Mouse (Mus musculus): ENCODE results near the gene Zcchc7. TPM values are rescaled to one million over a fixed set of nuclear protein-coding genes. Genes with fewer than 3 reads are reported as not detected.
"Not testable (repeated sequence)": the region's sequence is repeated elsewhere in the genome, so short reads cannot be mapped to it uniquely, and the experiment has no call there.

Zcchc7 gene
- polyA plus RNA-seq, 1 experiment: 43.4 TPM

- no peak overlapping the region for H3K4me3 ChIP-seq (replicated peaks; ENCODE audit: control insufficient read depth, low read depth, low read length)
- TF ChIP-seq POLR2A (IDR thresholded peaks at IDR 0.05; ENCODE audit: borderline replicate concordance, control insufficient read depth, low read depth, low read length): no peak
- no peak for TF ChIP-seq CTCF (IDR thresholded peaks at IDR 0.05; ENCODE audit: control insufficient read depth, insufficient read depth, low read length)
- H3K4me1 ChIP-seq (ENCODE audit: control insufficient read depth, insufficient read depth, low read length): no peaks in the 10 kb centered on the region
- WGBS: 76% methylated on average over 3 of the region's 3 CpGs
- H3K27ac ChIP-seq (ENCODE audit: control insufficient read depth, insufficient read depth, low read depth, low read length, poor library complexity): no peak overlapping the region
Observed at GRCm38 (mm10) chr4:44717676-44718075, 38.0 kb upstream of the Zcchc7 start.

- 85% methylated on average over 8 of the region's 8 CpGs for whole genome bisulfite sequencing
- no peak overlapping the region for H3K4me3 ChIP-seq (replicated peaks; ENCODE audit: control insufficient read depth, low read depth, low read length)
Observed at GRCm38 (mm10) chr4:44720046-44720445, 35.6 kb upstream of the Zcchc7 start.

GRCm38 (mm10) chr4:44721237-44721636, 34.4 kb upstream of the Zcchc7 start:
- Histone ChIP-seq H3K27ac (ENCODE audit: control insufficient read depth, insufficient read depth, low read depth, low read length, poor library complexity) (no peak overlapping the region), H3K4me3 (replicated peaks; ENCODE audit: control insufficient read depth, low read depth, low read length) (no peak overlapping the region), H3K4me1 (ENCODE audit: control insufficient read depth, insufficient read depth, low read length) (no peaks in the 10 kb centered on the region)
- TF ChIP-seq POLR2A (IDR thresholded peaks at IDR 0.05; ENCODE audit: borderline replicate concordance, control insufficient read depth, low read depth, low read length): no peak
- TF ChIP-seq CTCF (IDR thresholded peaks at IDR 0.05; ENCODE audit: control insufficient read depth, insufficient read depth, low read length): no peak
- 67% methylated on average over 4 of the region's 4 CpGs for WGBS

More at GRCm38 (mm10) chr4:44720046-44720445, 35.6 kb upstream of the Zcchc7 start:
- Histone ChIP-seq H3K4me1 (ENCODE audit: control insufficient read depth, insufficient read depth, low read length) (no peaks in the 10 kb centered on the region), H3K27ac (ENCODE audit: control insufficient read depth, insufficient read depth, low read depth, low read length, poor library complexity) (no peak overlapping the region)
- TF ChIP-seq POLR2A (IDR thresholded peaks at IDR 0.05; ENCODE audit: borderline replicate concordance, control insufficient read depth, low read depth, low read length) (no peak), CTCF (IDR thresholded peaks at IDR 0.05; ENCODE audit: control insufficient read depth, insufficient read depth, low read length) (no peak)

DNA sequence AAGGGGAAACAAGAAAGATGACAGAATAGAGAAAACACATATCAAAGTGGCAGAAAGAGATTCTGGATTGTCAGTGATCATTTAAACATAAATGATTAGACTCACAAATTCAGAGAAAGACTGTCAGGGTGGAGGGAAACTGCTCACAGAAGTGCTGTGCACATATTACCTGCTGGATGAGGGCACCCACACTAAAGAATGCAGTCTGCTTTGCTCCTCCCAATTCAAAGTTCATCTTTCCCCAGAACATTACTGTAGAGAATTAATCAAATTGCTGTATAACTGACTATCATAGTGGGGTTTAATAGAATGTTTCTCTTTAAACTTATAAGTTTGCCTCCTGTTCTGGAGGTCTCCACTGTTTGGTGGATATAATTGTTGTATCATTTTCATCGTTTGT, 15.2 kb upstream of the Zcchc7 start:
- Histone ChIP-seq H3K4me3 (replicated peaks; ENCODE audit: control insufficient read depth, low read depth, low read length) (no peak overlapping the region), H3K4me1 (ENCODE audit: control insufficient read depth, insufficient read depth, low read length) (no peaks in the 10 kb centered on the region), H3K27ac (ENCODE audit: control insufficient read depth, insufficient read depth, low read depth, low read length, poor library complexity) (no peak overlapping the region)
- no peak for TF ChIP-seq POLR2A (IDR thresholded peaks at IDR 0.05; ENCODE audit: borderline replicate concordance, control insufficient read depth, low read depth, low read length)
- WGBS: 70% methylated on average over 1 of the region's 1 CpGs

DNA sequence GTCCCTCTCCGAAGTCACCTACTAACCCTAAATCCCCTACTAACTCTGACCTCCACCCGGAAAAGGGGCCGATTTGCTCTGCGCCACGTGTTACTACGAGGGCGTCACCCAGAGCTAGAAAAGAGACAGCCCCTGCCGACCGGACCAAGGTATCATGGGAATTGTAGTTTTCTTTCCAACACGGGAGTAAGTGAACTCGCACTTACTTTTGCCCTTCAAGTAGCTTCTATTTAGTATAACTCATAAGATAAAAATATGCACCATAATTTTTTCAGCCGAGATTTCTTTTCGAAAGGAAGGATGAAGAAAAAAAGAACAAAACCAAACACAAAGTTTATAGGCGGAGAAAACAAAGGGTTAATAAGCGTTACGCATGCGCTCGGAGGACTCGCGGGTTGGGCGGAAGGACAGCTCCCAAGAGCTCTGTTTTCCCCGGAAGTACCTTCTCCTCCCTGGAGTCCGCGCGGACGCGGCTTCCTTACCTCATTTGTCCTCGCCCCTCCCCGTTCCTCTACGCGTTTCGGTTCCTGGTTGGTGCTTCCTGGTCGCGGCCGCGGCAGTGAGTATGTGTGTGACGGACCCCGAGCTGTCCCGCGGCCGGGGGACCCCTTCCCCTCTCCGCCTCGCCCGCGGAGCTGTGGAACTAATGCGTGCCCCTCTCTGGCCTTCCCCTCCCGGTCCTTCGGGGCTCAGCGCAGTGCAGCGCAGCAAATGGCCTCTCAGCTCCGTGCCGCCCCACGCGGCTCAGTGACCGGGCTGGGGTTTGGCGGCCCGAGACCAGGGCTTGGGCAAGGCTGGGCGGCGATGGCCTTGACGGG, 666 bp downstream of the Zcchc7 start:
- Histone ChIP-seq H3K4me3 (replicated peaks; ENCODE audit: control insufficient read depth, low read depth, low read length) (peak overlapping the region; percentile 97), H3K4me1 (ENCODE audit: control insufficient read depth, insufficient read depth, low read length) (no peaks in the 10 kb centered on the region), H3K27ac (ENCODE audit: control insufficient read depth, insufficient read depth, low read depth, low read length, poor library complexity) (peak overlapping the region; percentile 98)
- under 1% methylated on average over 60 of the region's 60 CpGs for WGBS
- TF ChIP-seq CTCF (IDR thresholded peaks at IDR 0.05; ENCODE audit: control insufficient read depth, insufficient read depth, low read length) (peak; percentile 18; the same call in 1 of the 2 replicates), POLR2A (IDR thresholded peaks at IDR 0.05; ENCODE audit: borderline replicate concordance, control insufficient read depth, low read depth, low read length) (peak; percentile 97)

DNA sequence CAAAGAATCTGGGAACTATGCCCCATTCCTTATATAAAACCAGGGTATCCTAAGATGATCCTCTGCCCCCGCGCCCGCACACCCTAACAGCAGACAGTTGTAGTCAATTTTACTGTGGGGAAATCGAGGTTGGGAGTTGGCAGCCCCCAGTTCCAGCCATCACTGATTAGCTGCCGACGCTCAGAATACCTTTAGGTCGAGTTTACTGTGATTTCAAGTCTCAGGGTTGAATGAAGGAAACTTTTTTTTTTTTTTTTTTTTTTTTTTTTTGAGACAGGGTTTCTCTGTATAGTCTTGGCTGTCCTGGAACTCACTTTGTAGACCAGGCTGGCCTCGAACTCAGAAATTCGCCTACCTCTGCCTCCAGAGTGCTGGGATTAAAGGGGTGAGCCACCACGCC, 1.5 kb downstream of the Zcchc7 start:
- Histone ChIP-seq H3K4me3 (replicated peaks; ENCODE audit: control insufficient read depth, low read depth, low read length) (peak overlapping the region; percentile 97), H3K27ac (ENCODE audit: control insufficient read depth, insufficient read depth, low read depth, low read length, poor library complexity) (peak overlapping the region; percentile 98)
- 6% methylated on average over 10 of the region's 10 CpGs for WGBS
- H3K4me1 ChIP-seq (ENCODE audit: control insufficient read depth, insufficient read depth, low read length): not testable (repeated sequence)

- 90% methylated on average over 3 of the region's 3 CpGs for WGBS
- Histone ChIP-seq H3K4me3 (replicated peaks; ENCODE audit: control insufficient read depth, low read depth, low read length) (no peak overlapping the region), H3K4me1 (ENCODE audit: control insufficient read depth, insufficient read depth, low read length) (no peaks in the 10 kb centered on the region), H3K27ac (ENCODE audit: control insufficient read depth, insufficient read depth, low read depth, low read length, poor library complexity) (no peak overlapping the region)
- TF ChIP-seq POLR2A (IDR thresholded peaks at IDR 0.05; ENCODE audit: borderline replicate concordance, control insufficient read depth, low read depth, low read length) (no peak), CTCF (IDR thresholded peaks at IDR 0.05; ENCODE audit: control insufficient read depth, insufficient read depth, low read length) (no peak)
Observed at GRCm38 (mm10) chr4:44774890-44775289, 19.2 kb downstream of the Zcchc7 start.

GRCm38 (mm10) chr4:44776651-44777050, 21.0 kb downstream of the Zcchc7 start:
- Histone ChIP-seq H3K4me3 (replicated peaks; ENCODE audit: control insufficient read depth, low read depth, low read length) (no peak overlapping the region), H3K4me1 (ENCODE audit: control insufficient read depth, insufficient read depth, low read length) (no peaks in the 10 kb centered on the region), H3K27ac (ENCODE audit: control insufficient read depth, insufficient read depth, low read depth, low read length, poor library complexity) (no peak overlapping the region)
- 84% methylated on average over 2 of the region's 2 CpGs for WGBS
- TF ChIP-seq CTCF (IDR thresholded peaks at IDR 0.05; ENCODE audit: control insufficient read depth, insufficient read depth, low read length) (no peak), POLR2A (IDR thresholded peaks at IDR 0.05; ENCODE audit: borderline replicate concordance, control insufficient read depth, low read depth, low read length) (no peak)

DNA sequence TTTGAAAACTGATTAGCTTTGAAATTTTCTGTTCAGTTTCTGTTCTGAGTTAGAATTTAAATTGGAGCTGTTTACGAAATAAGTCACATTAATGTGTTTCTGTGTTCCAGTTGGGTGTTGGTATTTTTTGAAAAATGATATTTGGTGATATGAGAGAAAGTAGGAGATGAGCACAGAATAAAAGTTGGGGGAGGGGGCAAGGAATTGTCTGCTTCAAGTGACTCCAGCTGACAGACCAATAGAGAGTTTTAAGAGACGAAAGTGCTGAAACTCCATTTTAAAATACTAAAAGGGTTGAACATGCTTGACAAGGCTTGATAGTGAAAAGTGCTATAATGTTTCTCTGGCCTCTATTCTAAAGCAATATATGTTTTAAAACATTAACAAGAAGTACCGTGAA, 21.4 kb downstream of the Zcchc7 start:
- TF ChIP-seq POLR2A (IDR thresholded peaks at IDR 0.05; ENCODE audit: borderline replicate concordance, control insufficient read depth, low read depth, low read length) (no peak), CTCF (IDR thresholded peaks at IDR 0.05; ENCODE audit: control insufficient read depth, insufficient read depth, low read length) (no peak)
- no peak overlapping the region for H3K27ac ChIP-seq (ENCODE audit: control insufficient read depth, insufficient read depth, low read depth, low read length, poor library complexity)
- WGBS: 90% methylated on average over 3 of the region's 3 CpGs
- no peak overlapping the region for H3K4me3 ChIP-seq (replicated peaks; ENCODE audit: control insufficient read depth, low read depth, low read length)
- H3K4me1 ChIP-seq (ENCODE audit: control insufficient read depth, insufficient read depth, low read length): no peaks in the 10 kb centered on the region

Measured in bone marrow, adult 2 months (tissue).